Mouse (Mus musculus) lung, postnatal 36 days (tissue): ENCODE data around the gene Treh.
"Not testable (repeated sequence)": the region's sequence is repeated elsewhere in the genome, so short reads cannot be mapped to it uniquely, and the experiment has no call there.

Source experiments
- DNase-seq: peaks from one replicate; pipeline ENCODE4 v3.0.0; 2022; ENCODE audit warnings: mixed read lengths

The Treh gene

GRCm38 (mm10) chr9:44673005-44673404, at the start of gene Treh:
Treh (plus strand) TSS chr9:44673233.
- DNase-seq, result no peak

- no peak for DNase-seq
Measured at GRCm38 (mm10) chr9:44624390-44624789, 48.6 kb upstream of the Treh start.

GRCm38 (mm10) chr9:44626268-44626667, 46.8 kb upstream of the Treh start:
- no peak for DNase-seq

GRCm38 (mm10) chr9:44637551-44638169, 35.4 kb upstream of the Treh start:
- peak; percentile 22 for DNase-seq

GRCm38 (mm10) chr9:44638726-44639125, 34.3 kb upstream of the Treh start:
- DNase-seq, result not testable (repeated sequence)

- DNase-seq, result not testable (repeated sequence)
Measured at GRCm38 (mm10) chr9:44640028-44640427, 33.0 kb upstream of the Treh start.

- no peak for DNase-seq
Measured at GRCm38 (mm10) chr9:44640646-44641357, 32.2 kb upstream of the Treh start.

- no peak for DNase-seq
Measured at GRCm38 (mm10) chr9:44641616-44642015, 31.4 kb upstream of the Treh start.

- DNase-seq, result no peak
Measured at GRCm38 (mm10) chr9:44643103-44643502, 29.9 kb upstream of the Treh start.

GRCm38 (mm10) chr9:44644186-44644585, 28.8 kb upstream of the Treh start:
- no peak for DNase-seq

GRCm38 (mm10) chr9:44645481-44645880, 27.6 kb upstream of the Treh start:
- peak; percentile 85 for DNase-seq

GRCm38 (mm10) chr9:44645924-44646323, 27.1 kb upstream of the Treh start:
- DNase-seq, result peak; percentile 60

- DNase-seq, result no peak
Measured at GRCm38 (mm10) chr9:44646366-44646765, 26.7 kb upstream of the Treh start.

- no peak for DNase-seq
Measured at GRCm38 (mm10) chr9:44647026-44647425, 26.0 kb upstream of the Treh start.

GRCm38 (mm10) chr9:44647656-44648055, 25.4 kb upstream of the Treh start:
- DNase-seq, result no peak

GRCm38 (mm10) chr9:44648881-44649281, 24.2 kb upstream of the Treh start:
- DNase-seq, result no peak

- DNase-seq, result peak; percentile 85
Measured at GRCm38 (mm10) chr9:44652027-44652426, 21.0 kb upstream of the Treh start.

GRCm38 (mm10) chr9:44653896-44654295, 19.1 kb upstream of the Treh start:
- no peak for DNase-seq

GRCm38 (mm10) chr9:44655098-44656066, 17.7 kb upstream of the Treh start:
- DNase-seq, result peak; percentile 87

- no peak for DNase-seq
Measured at GRCm38 (mm10) chr9:44663706-44664105, 9.3 kb upstream of the Treh start.

GRCm38 (mm10) chr9:44671416-44671815, 1.6 kb upstream of the Treh start:
- no peak for DNase-seq

- DNase-seq, result no peak
Measured at GRCm38 (mm10) chr9:44672291-44672865, 655 bp upstream of the Treh start.

- peak; percentile 13 for DNase-seq
Measured at GRCm38 (mm10) chr9:44678288-44678871, 5.3 kb downstream of the Treh start.
